Mouse (Mus musculus) mouse embryonic stem cell (cell line): ENCODE results near the gene Zmiz1.

Experiments used
- in situ Hi-C, 2 experiments: fragments of 300-500 bp; cut with MboI; formaldehyde crosslinking; loops; 1 replicate in 1 of 2; 3 replicates in 1 of 2; pipeline ENCODE4 v1.14.3; 2019 to 2020; ENCODE audit warnings: low sequenced_read_pairs in 2 of 2, low pct_unique_long_range_greater_than_20kb in 1 of 2, mixed read lengths in 1 of 2; ENCODE audit not compliant: unreplicated experiment in 1 of 2

Zmiz1 gene

DNA sequence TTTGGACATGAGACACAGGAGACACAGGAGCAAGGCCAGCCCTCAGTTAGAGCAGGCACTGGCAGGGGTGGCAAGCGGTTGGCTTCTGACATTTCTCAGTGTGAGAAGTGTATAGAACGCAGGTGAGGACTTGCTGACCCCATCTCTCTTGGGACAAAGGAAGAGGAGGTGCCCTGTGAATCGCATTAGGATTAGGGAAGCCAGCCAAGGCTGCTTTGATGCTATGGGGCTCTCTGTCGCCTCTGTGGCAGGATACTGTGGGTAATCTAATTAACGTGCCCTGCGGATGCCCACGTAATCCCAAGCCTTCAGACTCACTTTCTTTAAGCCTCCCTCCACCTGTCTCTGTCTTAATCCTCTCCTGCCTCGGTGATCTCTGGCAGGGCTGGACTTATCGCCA lies 62.0 kb downstream of the Zmiz1 start:
- in situ Hi-C loops = no loop called here

DNA sequence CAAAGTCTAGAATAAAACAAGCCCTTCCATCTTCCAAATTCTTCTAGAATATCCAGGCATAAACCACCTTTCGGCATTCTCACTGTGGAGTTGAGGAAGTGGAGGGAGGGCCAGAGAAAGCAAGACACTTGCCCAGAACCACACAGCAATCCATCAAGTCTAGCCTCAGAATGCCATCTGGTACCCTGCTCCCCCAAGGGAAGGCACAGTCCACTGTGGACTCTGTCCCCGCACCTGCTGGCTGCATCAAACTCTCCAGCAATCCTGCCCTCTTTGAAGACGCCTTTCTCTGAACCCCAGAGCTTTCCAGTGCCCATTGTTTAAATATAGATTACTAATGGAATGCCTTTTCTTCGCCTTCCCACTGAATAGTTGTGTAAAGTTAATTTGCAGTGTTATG lies 62.5 kb downstream of the Zmiz1 start:
- in situ Hi-C loops = no loop called here

DNA sequence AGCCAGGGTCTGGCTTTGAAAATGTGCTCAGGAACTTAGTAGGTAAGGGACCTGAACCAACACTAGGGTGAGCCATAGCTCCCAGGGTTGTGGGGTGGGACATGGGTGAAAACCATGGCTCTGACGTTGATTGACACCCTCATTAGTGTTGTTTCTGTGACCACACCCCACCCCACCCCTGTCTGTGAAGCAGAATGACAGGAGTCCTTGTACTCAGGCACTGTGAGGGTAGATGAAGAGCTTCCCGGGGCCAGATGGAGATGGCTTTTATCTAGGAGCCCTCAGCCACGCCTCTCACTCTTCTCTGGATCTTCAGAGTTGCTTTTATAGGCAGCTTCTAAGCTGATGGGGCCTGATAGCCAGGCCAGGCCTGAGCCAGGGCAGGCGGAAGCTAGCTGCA lies 63.4 kb downstream of the Zmiz1 start:
- in situ Hi-C loops = no loop called here

DNA sequence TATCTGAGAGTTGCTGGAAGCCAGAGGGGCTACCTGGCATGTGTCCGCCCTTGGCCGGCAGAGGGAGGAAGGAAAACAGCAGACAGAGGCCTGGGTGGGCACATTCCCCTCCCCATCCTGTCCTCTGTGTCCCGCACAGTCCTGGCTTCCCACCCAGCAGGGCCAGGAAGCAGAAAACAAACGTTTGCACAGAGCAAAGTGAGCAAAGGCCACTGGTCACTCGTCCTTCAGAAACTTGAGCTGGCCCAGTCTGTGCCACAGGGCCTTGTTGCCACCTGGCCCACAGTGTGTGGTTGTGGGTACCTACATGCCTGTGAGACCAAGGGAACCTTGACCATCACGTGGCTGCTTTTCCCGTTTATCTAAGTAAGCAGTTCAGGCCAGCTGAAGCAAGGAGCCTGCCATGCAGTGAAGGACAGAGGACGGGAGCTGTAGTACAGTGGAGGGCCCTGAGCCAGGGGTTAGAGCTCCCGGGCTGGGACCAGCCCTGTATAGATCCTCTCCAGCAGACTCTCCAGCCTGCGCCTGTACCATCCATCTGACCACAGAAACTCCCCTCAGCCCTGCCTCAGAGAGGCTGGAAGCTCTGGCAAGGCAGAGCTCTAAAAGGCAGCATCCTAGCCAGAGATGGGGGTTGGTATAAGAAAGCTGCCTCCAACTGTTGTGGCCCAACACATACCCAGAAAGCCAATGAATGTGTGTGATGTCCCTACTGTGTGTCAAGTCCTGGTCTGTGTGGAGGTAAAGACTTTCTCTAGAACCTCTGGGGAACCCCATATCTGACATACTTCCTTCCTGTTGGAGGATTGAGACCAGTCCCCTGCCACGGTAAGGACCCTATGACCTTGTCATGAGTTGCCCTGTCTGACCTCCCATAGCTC lies 64.5 kb downstream of the Zmiz1 start:
- in situ Hi-C loops = no loop called here

DNA sequence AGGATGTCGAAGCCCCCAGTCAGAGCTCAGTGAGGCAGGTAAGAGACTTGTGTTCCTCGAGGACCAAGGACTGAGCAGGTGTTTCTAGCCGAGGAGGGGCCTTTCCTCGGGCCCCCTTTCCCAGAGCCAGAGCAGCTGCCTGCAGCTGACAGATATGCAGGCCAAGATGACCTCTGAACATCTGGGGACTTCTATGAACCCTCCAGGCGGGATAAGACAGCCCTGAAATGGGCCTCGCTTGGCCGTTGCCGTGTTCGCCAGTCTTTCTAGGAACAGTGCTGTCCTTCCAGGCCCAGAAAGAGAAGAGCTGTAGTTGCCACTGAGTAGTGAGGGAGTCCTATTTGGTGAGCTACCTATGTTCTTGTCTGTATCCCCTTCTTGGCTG lies 65.1 kb downstream of the Zmiz1 start:
- in situ Hi-C loops = no loop called here

DNA sequence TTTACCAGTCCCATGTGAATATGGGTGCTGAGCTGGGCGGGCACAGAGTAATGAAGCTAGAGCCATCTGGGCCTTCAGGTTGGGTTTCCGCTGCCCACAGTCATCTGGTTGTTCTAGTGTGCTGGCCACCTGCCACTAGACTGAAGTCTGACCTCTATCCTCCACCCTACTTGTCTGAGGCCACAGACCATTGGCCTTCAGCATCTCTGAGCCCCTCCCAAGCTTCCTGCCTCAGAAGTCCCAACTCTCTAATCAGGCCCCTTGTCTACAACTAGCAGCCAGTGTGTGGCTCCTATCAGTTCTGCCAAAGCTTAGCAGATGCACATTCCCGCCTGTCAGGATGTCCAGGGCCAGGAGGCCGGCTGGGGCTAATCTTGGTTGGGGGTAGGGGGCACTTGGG lies 65.9 kb downstream of the Zmiz1 start:
- in situ Hi-C loops = no loop called here

DNA sequence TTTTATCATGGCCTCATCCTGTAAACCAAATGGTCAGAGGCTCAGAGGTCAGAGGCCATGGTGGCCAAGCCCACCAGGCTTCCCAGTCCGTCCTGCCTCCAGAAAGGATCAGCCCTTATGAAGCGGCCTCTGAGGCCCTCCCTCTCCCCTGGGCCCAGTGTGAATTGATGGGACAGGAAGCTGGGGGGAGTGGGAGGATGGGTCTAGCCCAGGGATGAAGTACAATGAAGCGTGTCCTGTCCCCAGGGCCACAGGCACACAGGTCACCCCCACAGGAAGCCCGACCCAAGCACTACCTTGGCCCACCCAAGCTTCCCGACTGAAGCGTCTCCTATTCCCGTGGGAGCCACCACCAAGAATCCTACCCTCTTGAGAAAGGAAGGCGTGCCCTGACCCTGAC lies 66.7 kb downstream of the Zmiz1 start:
- in situ Hi-C loops = no loop called here

DNA sequence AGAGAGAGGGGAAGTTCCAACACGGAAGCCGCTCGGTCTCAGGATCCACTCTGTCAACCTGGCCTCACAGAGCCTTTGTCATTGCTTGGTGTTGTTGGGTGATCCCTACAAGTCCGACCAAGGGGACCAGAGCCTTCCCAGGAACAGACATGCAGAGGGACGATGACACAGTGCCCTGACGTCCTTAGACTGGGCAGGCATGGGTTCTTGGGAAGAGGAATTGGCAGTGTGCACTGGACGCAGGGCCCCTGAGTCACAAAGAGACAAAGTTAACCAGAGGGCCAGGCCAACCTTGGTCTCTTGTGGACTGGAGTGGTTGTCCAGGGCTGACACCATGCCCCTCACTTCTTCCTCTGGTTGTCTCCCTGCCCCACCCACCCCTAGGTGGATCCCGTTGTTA lies 67.9 kb downstream of the Zmiz1 start:
- in situ Hi-C loops = no loop called here

DNA sequence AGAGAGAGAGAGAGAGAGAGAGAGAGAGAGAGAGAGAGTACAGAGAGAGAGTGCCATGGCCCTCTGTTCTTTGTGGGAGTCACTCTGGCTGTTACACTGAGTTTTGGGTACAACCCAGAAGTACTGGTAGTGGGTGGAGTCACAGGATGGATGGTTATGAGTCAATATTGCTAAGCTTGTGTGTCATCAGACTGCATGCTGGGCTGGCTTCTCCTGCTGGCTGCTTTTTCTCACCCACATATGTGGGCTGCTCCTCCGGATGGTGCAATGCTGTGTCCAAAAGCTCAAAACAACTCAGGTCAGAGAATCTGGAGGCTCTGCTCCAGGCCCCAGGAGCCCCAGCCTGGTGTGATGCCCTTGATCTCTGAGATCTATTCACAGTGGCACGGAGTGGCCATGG lies 68.3 kb downstream of the Zmiz1 start:
- in situ Hi-C loops = no loop called here

DNA sequence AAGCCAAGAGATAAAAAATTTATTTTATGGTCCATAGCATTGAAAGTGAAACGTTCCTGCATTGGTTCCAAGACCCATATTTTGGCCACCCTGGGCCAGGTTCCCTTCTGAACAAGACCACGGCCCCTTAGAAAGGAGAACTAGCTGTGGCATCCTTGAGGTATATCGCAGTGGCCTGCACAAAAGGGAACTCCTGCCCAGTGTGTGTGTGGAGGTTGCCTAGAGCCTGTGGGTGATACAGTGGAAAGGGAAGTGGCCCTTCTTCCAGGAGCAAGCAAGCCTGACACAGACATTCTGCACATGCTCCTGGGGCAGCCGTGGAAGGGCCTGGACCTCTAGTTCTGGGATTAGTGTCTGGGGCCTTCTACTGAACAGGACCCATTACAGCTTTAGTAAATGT lies 71.4 kb downstream of the Zmiz1 start:
- in situ Hi-C loops = no loop called here

DNA sequence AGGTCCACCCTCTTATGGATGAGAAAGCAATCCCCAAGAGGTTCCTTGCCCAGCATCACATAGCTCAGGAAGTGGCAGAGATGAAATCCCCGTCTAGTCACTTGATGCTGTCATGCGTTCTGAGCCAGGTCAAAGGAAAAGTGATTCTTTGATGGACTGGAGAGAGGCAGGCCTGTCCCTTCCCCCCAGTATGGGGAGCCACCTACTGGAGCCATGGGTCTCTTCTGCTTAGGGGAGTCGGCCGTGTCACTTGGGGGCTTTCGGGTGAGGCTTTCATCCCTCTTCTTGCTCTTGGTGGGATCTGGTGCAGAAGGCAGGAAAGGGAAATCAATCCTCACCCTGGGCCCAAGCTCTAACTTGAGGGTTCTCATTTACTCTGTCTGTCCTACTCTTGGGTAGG lies 71.8 kb downstream of the Zmiz1 start:
- in situ Hi-C loops = no loop called here

DNA sequence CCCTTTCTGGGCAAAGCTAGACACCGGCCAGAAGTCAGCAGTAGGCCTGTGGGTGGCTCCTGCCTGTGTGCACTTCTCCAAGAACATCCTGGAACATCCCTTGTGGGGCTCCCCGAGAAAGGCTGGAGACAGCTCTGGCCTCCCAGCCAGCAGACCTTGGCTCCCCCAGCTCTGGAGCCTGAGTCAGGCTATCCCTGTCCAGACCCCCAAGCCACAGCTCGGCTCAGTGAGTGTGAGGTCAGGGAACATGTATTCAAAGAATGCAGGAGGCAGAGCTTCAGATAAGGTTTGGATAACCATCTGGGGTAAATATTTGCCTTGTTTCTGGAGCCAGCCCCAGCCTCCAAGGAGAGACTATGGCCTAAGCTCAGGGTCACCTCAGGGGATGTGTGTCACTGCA lies 74.0 kb downstream of the Zmiz1 start:
- in situ Hi-C loops = no loop called here

DNA sequence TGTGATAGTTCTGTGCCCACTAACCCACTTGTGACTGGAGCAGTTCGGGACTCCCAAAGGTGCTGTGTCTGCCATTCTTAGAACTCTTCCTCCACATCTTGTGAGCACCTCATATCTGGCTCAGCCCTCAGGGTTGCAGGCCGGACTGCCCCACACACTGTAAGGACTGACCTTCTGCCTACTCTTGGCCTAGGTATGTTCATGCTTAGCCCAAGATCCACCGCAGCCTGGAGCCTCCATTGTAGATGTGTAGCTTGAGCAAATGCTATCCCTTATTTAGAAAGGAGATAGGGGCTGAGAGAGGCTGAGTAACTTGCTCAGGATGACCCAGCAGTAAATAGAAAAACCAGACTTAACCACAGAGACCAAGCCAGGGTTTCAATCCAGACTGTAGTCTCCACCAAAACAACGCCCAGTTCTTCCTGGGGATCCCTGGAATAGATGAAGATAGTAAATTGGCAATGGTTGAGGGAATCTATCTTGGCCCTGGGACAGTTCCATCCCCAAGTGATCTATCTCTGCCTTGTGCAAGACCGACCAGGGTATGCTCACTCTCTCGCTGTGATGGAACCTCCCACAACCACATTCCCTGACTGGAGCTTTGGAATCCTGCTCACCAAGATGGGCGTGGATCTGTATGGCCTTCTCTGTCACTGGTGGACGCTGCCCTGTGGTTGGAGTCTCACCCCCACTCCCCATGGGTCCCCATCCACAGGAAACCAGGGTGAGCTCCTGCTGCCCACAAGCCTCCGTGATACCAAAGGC lies 74.8 kb downstream of the Zmiz1 start:
- in situ Hi-C loops = no loop called here

DNA sequence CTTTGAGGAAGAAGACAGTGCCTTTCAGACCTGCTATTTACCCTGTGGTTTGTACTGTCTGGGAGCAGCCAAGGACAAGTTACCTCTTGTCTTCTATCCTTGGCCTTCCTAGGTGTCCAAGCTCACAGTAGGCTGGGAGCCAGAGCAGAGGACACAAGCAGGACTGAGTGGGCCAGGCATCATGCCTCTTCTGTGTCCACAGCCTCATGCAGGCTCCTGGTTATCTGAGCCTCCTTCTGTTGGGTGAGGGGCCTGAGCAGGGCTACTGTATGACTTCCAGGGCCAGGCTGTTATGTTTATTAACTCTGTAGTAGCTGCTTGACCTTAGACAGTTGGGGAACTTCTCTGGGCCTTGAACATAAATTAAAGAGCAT lies 75.4 kb downstream of the Zmiz1 start:
- in situ Hi-C loops = no loop called here

DNA sequence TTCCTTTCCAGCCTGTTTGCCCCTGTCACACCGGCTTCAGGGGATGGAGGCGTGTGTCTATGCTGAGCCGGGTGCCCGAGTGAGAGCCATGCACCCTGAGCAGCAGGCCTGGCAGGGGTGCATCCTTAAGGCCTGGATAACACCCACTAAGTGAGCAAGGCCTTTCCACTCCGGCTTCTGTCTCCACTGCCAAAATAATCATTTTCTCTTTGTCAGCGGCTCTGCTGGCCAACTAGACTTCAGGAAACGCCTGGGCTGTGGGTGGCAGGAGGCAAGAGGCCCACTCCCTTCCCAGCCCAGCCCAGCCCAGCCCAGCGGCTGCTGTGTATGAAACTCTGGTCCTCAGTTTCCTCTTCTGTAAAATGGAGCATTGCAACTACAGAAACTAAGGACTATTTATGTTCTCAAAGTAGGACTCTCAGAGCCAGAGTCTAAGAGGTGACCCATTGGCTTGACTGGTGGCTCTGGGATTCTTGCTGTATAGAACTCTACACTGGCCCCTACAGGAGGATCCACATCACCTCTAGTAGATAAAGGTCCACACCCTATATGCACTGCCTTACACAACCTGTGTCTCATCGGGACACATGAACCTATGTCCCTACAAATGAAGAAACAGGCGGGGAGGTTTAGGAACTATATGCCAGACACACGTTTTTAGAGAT lies 76.1 kb downstream of the Zmiz1 start:
- in situ Hi-C loops = no loop called here

DNA sequence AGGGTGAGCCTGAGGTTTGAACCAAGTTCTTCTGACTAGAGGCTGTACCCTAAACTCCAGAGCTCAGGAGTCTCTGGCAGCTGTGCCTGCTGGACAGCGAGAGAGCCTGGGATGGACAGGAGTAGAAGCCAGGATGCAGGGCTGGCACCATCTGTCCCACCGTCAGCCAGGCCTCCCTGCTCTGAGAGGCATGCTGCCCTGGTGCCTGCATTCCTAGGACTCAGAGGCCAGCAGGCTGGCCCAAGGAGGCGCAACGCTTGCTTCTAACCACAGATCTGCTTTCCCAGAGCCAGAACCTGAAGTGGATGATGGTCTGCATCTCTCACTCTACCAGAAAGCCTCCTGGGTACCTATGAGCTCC lies 76.6 kb downstream of the Zmiz1 start:
- in situ Hi-C loops = no loop called here

DNA sequence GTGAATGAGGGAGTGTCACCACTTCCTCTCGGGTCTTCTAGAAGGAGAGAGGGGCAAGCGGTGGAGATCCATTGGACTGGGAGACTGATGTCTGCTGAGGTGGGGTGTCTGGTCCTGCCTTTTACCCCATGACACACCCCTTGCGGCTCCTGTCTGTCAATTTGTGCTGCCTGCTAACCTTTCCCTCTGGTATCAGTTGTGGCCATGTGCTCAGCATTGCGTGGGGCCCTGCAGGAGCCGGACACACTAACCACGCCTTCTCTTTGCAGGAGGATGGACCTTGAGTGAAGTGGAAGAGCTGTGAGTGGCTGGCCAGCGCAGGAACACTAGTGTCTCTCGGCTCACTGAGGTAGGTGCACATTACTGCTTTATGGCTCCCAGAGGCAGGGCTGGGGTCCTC lies 77.5 kb downstream of the Zmiz1 start:
- in situ Hi-C loops = no loop called here

DNA sequence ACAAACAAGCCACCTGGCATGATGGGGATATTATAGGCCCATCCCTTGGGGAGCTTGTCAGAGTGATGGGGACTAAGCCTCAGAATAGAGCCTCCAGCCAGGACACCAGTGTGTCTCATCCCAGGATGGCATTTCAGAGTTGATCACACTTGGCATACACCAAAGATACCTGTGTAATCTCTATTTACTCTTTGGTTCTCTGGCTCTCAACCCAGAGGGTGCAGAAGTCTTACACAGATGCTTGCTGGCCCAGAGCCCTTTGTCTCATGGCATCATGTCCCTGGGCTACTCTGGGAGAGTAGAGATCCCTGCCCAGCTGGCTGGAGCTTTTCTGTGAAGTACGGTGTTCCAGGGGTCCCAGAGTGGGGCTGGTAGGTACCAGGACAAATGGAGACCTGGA lies 78.4 kb downstream of the Zmiz1 start:
- in situ Hi-C loops = no loop called here

DNA sequence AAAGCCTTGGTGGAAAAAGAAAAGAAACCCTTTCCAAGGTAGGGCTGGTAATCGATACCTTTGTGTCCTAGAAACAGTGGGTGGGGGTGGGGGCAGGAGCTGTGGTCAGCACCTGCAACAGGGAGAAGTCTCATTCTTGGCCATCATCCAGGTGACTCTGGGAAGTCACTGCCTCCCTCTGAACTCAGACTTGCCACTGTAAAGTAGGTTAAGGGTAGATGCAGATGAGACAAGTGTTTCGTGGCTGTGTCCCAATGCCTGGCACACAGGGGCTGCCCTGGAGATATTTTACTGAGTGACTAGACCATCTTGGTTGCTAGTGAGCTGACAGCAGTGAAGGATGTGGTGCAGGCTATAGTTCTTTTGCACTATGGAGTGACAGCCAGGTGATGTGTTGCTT lies 79.5 kb downstream of the Zmiz1 start:
- in situ Hi-C loops = no loop called here
